Mouse (Mus musculus) embryo, embryonic 11.5 days (tissue): ENCODE measurements around the gene Tnpo3.

Source experiments
- DNase-seq: peaks from one replicate; pipeline ENCODE4 v3.0.0-alpha.2; 2012; ENCODE audit warnings: low read depth, low spot score

Tnpo3 gene

GRCm38 (mm10) chr6:29609111-29610019 lies at the start of gene Tnpo3:
Tnpo3 (minus strand) TSS chr6:29609887.
- peak; percentile 84 for DNase-seq

DNA sequence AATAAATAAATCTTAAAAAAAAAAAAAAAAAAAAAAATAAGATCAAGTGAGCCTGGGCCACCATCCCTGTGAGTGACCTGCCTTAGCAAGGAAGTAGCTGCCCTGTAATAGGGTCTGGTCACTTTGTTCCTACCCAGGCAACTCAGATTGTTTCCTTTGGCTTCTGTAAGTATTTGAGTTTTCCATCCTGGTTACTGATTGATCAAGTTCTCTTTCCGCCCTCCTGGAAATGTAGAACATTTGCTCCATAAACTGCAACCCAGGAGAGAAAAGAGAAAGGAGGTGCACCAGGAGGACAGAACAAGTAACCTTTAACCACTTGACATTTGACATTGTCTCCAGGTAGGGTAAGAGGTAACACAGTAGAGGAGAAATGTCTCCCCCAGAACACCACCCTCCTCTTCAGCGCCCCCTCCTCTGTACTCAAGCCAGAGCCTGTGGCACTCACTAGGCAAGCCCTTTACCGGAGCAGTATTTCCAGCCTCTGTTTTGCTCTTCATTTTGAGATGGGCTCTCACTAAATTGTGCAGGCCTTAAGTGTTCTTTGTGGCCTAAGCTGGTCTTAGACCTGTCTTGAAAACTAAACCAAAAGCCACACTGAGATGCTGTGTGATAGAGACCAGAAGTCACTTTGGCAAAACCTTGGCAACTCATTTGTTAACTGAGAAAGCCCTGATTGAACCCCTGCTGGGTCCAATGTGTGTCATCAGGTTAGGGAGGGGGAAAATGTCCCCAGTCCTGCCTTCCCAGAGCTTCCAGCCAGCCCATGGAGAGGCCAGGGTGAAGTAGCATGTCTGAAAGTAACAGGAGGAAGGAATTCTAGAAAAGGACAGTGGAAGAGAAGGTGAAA lies 49.2 kb upstream of the Tnpo3 start:
- no peak for DNase-seq

DNA sequence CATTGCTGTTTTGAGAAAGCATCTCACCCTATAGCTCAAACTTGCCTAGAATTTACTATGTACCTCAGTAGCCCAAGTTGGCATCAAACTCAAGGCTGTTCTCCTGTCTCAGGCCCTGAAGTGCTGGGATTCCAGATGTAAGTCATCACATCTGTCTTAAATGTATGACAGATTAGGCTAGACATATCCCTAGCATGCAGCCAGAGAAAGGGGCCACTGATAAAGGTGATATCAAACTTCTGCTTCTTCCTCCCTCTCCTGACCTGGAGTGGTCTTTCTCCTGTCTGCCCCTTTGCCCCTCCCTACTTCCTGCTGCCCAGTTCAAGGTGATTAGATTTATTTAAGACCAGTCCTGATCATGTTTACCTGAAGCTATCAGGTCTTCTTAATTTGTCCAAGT lies 43.6 kb upstream of the Tnpo3 start:
- DNase-seq, result no peak

DNA sequence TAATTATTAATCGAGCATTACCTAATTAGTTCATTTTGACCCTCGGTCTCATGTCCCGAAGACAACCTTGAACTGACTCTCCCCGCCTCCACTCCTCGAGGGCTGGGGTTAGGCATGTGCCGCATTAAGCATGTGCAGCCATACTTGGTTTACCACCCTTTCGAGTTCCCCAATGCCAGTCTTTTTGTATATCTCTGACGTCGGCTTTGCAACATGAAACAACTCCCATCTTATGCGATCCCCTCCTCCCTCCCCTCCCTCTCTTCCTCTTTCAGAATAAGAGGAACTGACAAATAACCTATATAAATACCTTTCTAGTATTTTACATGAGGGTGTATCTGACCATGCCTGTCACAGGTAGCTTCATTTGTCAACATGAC lies 40.5 kb upstream of the Tnpo3 start:
- no peak for DNase-seq

DNA sequence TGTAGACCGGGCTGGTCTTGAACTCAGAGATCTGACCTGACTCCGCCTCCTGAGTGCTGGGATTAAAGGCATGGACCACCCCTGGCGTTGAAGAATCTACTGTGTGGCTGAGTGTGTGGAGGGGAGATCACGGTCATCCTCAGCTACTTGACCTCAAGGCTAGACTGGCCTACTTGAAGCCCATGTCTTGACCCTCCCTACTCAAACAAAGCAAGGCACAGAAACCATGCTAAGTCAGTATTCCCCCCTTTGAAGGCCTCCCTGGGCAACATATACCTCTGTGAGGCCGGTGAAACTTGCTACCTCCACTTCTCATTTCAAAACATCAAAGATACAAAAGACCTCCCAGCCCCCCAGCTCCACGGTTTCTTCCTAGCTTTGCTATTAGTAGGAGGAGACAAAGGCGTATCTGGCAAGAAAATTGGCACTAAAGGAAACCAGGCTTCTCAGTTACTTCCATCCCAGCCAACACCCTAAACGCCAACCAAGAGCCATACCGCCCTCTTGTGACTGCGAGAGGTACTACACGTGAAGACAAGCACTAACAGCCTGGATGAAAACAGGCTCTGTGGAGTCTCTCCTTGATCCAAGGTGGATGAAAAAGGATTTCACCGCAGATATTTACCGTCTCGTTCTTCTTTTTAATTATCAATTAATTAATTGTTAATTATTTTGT lies 39.9 kb upstream of the Tnpo3 start:
- DNase-seq, result peak; percentile 82

- no peak for DNase-seq
These were observed 32.1 kb upstream of the Tnpo3 start for GRCm38 (mm10) chr6:29641816-29642215.

GRCm38 (mm10) chr6:29639580-29640419 lies 30.1 kb upstream of the Tnpo3 start:
- no peak for DNase-seq

DNA sequence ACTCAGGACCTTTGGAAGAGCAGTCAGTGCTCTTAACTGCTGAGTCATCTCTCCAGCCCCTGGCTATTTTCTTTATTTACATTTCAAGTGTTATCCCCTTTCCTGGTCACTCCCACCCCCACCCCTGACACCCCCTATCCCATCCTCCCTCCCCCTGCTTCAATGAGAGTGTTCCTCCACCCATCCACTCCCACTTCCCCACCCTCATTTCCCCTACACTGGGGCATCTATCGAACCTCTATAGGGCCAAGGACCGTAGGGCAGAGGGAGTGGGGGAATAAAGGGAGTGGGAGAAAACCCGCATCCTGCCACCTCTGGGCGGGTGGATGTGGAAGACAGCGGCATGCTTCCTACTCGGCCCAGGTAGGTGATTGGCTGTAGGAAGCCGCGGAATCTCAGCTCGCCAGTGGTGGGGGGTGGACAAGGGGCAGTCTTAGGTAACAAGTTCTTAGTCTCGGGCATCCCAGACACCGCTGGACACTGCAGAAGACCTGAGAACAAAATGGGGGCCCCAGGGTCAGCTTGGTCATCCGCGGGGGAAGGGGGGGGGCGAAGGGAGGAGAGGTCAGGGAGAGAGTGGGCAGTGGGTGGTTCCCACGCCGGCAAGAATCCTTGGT lies 29.3 kb upstream of the Tnpo3 start:
- DNase-seq, result no peak

DNA sequence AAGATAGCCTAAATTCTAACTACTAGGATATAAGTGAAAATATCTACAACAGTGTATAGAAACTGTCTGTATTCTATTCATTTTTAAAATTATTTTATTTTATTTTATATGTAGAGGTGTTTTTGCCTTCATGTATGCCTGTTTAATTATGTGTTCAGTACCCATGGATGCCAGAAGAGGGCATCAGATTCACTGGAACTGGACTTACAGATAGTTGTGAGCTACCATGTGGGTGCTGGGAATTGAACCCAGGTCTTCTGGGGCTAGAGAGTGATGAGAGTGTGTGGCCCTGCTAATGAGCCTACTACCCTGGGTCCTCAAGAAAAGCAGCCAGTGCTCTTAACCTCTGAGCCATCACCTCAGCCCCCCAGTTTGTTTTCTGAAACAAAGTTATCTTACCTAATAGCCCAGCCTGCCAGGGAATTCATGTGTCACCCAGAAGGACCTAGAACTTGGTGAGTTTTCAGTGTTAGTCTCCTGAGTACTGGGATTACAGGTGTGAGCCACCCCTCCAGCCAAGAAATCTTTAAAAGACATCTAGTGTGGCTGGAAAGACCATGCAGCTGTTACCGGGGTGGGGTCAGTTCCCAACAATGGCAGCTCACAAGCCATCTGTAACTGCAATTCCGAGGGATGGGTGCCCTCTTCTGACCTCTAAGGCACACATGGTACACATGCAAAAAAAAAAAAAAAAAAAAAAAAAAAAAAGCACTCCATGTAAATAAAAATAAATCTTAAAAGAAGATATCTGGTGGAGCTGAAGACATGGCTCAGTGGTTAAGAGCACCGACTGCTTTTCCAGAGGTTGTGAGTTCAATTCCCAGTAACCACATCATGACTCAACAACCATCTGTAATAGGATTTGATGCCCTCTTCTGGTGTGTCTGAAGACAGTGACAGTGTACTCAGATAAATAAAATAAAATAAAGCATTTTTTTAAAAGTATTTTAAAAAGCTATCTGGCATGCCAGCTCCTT lies 28.0 kb upstream of the Tnpo3 start:
- no peak for DNase-seq

DNA sequence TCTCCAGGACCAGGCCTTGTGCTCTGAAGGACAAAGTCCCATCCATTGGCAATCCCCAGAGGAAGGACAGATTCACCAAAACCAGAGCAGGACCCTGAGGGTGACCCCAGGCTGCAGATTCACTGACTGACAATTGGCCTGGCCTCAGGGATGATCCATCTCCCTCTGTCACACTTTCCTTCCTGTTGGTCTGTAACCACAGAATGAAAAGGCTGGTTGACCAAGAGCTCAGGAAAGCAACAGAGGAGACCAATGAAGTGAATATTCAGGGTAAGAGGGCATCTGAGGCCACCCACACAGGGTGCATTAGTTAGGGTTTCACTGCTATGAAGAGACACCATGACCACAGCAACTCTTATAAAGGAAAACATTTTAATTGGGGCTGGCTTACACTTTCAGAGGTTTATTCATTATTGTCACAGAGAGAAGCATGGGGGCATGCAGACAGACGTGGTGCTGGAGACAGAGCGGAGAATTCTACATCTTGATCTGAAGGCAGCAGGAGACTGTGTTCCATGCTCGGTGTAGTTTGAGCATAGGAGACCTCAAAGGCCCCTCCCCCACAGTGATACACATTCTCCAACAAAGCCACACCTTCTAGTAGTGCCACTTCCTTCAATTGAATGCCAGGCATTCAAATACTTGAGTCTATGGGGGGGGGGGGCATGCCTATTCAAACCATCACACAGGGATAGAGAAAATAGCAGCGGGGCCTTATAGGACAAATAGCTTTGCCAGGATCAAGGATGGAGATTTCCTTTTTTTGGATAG lies 26.8 kb upstream of the Tnpo3 start:
- no peak for DNase-seq

DNA sequence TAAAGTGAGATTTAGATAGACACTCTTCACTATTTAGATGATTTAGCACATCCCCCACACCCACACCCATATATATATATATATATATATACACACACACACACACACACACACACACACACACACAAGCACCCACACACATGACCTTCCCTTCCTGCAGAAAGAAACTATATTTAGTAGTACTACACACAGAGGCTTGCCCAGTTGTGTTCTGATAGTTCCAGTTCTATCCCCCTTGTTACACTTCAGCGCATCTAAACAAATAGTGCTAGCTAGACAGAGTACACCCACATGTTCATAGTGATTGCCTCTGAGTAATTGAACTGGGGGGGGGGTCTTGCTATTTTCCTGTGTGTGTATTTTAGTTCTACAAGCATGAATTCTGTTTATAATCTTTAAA lies 24.9 kb upstream of the Tnpo3 start:
- DNase-seq, result no peak

DNA sequence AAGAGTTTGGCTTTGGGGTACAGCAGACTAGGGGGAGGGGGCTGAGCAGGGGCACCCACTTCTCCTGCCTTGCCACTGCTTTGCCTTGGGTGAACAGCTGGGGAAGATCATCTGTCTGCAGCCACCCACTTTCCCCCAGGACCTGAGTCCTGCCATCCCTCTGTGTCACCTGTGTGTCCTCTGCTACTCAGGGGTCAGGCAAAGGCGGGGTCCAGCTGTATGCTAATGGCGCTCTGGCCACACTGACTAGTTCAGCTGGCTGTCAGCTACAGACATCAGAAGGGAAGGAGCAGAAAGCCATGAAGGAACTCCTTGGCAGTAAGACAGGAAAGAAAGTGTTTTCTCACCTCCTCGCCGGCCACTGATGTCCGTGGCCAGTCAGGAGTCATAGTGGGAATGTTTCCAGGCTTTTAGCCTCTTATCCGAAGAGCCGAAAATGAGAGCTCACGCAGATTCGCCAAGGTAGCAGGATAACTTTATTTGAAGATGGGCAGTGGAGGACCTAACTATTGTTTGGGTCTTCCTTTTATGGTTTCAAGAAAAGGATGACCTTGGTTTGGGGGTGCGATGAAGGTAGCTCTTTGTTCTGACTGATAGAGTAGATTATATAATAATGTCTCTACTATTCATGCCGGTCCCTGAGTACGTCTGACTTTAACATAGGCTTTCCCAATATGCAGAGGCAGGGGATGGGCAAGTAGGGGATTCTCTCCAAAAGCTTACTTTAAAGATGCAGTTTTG lies 23.0 kb upstream of the Tnpo3 start:
- no peak for DNase-seq

DNA sequence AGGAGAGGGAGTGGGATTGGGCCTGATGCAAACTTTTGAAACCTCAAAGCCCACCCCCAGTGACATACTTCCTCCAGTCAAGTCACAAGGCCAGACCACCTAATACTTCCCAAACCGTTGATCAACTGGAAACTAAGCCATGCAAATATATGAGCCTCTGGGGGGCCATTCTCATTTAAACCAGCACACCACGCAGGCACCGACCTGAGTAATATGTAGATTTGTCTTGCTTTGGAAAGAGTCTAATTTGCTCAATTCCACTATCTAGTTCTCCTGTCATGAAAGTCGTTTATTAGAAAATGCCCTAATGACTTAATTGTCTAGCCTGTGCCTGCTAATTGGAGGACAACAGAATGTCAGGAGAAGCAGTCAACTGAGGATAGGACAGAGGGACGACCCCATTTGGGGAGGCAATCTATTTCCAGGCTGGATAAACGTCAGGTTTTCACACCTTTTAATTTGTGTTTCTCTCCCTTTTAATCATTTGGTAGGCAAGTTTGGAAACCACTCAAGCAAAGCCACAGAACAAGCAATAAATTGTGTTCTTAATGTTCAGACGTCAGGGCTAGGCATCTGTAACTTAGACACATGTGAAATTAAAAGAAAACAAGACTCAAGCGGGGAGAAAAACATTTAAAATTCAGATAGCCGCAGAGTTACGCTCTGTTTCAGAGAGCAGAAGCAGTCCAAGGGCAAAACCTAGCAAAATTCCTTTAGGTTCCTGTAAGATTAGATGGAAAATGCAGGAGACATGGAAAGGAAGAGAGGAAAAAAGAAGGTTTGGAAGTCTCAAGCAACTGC lies 22.3 kb upstream of the Tnpo3 start:
- DNase-seq, result no peak

DNA sequence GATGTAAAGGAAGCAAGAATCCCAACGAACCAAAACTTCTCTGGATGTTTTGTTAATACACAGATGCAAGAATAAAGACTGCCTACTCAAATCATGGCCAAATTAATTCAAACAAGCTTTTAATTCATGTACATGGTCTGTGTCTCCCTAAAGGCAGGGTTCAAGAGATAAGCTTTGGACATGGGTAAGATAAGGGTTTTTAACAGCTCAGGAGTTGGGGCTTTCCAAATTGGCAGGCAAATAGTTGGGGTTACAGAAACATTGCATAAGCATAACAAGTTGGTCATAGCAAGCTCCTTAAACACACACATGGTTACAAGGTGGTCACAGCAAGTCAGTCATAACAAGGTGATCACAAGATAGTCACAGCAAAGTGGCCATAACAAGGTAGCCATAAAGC lies 20.5 kb upstream of the Tnpo3 start:
- no peak for DNase-seq

- DNase-seq, result no peak
These were observed 18.1 kb upstream of the Tnpo3 start for GRCm38 (mm10) chr6:29627756-29628155.

DNA sequence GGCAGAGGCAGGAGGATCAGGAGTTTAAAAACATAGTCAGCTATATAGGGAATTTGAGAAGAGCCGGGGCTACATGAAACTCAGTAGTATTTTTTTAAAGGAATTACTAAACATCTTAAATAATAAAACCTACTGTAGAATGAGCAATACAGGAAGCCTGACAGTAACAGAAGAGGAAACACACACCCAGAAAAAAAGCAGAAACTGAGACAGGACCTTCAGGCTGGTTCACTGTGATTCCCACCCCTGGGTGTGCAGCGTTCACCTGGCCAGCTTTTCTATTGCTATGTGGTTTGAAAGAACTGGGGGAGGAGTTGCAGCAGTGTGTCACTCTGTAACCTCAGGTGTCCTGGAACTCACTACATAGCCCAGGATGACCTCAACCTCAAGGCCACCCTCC lies 14.2 kb upstream of the Tnpo3 start:
- no peak for DNase-seq

GRCm38 (mm10) chr6:29622273-29622672 lies 12.6 kb upstream of the Tnpo3 start:
- DNase-seq, result no peak
